Mouse (Mus musculus) midbrain, embryonic 10.5 days (tissue): ENCODE data around the gene Rpp40. TPM values are rescaled to one million over a fixed set of nuclear protein-coding genes. Genes with fewer than 3 reads are reported as not detected.

Experiments
- polyA plus RNA-seq: library from polyadenylated mRNA; unstranded; fragments of >200 nt; fragmentation: Nextera tagmentation; extraction: Ambion mirVana; gene quantifications from 2 replicates; pipeline ENCODE4 v1.2.1, GENCODE M21; 2016

The Rpp40 gene
- polyA plus RNA-seq, 1 experiment from 2014 or later, result 25.6 TPM

Other genes with a start within 250 kb of the Rpp40 start
- 11.6 and 11.9 TPM in 2 replicates for gene Cdyl, start 246.5 kb downstream of the Rpp40 start, polyA plus RNA-seq
- gene Ppp1r3g, start 52.5 kb upstream of the Rpp40 start, polyA plus RNA-seq, result 3.3 and 3.7 TPM in 2 replicates
- 25.2 and 26.4 TPM in 2 replicates for gene Fars2, start 211.1 kb upstream of the Rpp40 start, polyA plus RNA-seq
- gene Lyrm4, start 211.2 kb upstream of the Rpp40 start, polyA plus RNA-seq, result 23.9 TPM in 2 replicates